Mouse (Mus musculus): ENCODE measurements around the gene Ace.

DNA sequence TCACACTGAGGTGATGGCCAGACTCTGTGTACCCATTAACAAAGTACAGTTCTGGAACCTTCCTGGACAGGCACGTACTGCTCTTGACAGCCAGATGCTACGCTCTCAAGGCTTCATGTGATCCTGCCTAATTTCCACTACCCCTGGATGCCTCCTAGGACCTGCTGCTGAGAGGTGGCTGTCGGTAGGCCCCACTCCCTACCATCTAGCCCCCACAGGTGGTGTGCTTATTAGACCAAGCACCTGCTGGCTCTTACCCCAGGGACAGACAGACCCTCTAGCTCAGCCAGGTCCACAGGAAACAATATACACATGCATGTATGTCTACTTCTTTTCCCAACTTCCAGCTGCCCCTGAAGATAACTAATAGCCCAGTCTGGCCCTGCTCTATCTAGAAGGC lies 30.8 kb upstream of the Ace start:
- no peak for TF ChIP-seq CTCF (IDR thresholded peaks at IDR 0.05; ENCODE audit: low read depth, low read length)
- no peak for TF ChIP-seq GATA1 (IDR thresholded peaks at IDR 0.05; ENCODE audit: borderline replicate concordance, low read length)
- no peak for TF ChIP-seq GATA2 (IDR thresholded peaks at IDR 0.05; ENCODE audit: borderline replicate concordance, low read depth, low read length)
